Mouse (Mus musculus) hindbrain, postnatal 0 days (tissue): ENCODE results near the gene Arhgef11. TPM values are rescaled to one million over a fixed set of nuclear protein-coding genes. Genes with fewer than 3 reads are reported as not detected.

Source experiments
- ATAC-seq: fragments of 200-750 bp; cut with Nextera tagmentation; 2 replicates; pipeline ENCODE4 v1.8.0; 2017; ENCODE audit warnings: mild to moderate bottlenecking, moderate TSS enrichment, moderate library complexity
- DNase-seq: peaks from one replicate; pipeline ENCODE4 v3.0.0-alpha.2; 2015; ENCODE audit warnings: low spot score
- H3K27ac ChIP-seq: fragments of 300-500 bp; sonication (generic); 2 replicates; pipeline ENCODE4 v1.5.1; 2014; ENCODE audit warnings: mild to moderate bottlenecking
- H3K27me3 ChIP-seq: fragments of 300-500 bp; sonication (generic); 2 replicates; pipeline ENCODE4 v1.6.1; 2014; ENCODE audit warnings: low read length, mixed read lengths; ENCODE audit not compliant: insufficient read depth
- H3K36me3 ChIP-seq: fragments of 300-500 bp; sonication (generic); 2 replicates; pipeline ENCODE4 v1.6.1; 2014; ENCODE audit warnings: low read length, mixed read lengths; ENCODE audit not compliant: insufficient read depth
- H3K4me1 ChIP-seq: fragments of 300-500 bp; sonication (generic); 2 replicates; pipeline ENCODE4 v1.6.1; 2014; ENCODE audit warnings: antibody characterized with exemption, low read length, mixed read lengths; ENCODE audit not compliant: insufficient read depth
- H3K4me2 ChIP-seq: fragments of 300-500 bp; sonication (generic); 2 replicates; pipeline ENCODE4 v1.6.1; 2014; ENCODE audit warnings: low read depth, mild to moderate bottlenecking, low read length, moderate library complexity, mixed read lengths
- H3K4me3 ChIP-seq: fragments of 300-500 bp; sonication (generic); 2 replicates; pipeline ENCODE4 v1.5.1; 2014; ENCODE audit warnings: low read length
- H3K9ac ChIP-seq: fragments of 300-500 bp; sonication (generic); replicated peaks from 2 replicates; pipeline ENCODE4 v1.6.1; 2014; ENCODE audit warnings: mild to moderate bottlenecking, low read length, moderate library complexity, mixed read lengths
- H3K9me3 ChIP-seq: fragments of 300-500 bp; sonication (generic); 2 replicates; pipeline ENCODE4 v1.6.1; 2016; ENCODE audit warnings: low read length, mixed read lengths
- CTCF ChIP-seq: IDR thresholded peaks from 2 replicates; pipeline ENCODE4 v1.5.1; 2016; ENCODE audit warnings: antibody characterized with exemption, control low read depth, low read depth
- WGBS: fragments of 180-500 bp; shearing (Covaris S2); extraction: QIAGEN DNeasy Blood & Tissue Kit; methylation state at CpG from one replicate; pipeline ENCODE4 v1.1.7; 2014; 5-methylcytosine and 5-hydroxymethylcytosine counted together
- polyA plus RNA-seq: library from polyadenylated mRNA; unstranded; fragments of >200 nt; fragmentation: Nextera tagmentation; extraction: Ambion mirVana; gene quantifications from 2 replicates; pipeline ENCODE4 v1.2.1, GENCODE M21; 2015
- total RNA-seq: library from RNA; depleted of rRNA; stranded (reverse); fragments of >200 nt; gene quantifications from 2 replicates; pipeline ENCODE4 v1.2.3, GENCODE M21; 2014

Arhgef11 gene
- total and polyA plus RNA-seq, 2 experiments from 2014 or later = 17.4 to 75.5 TPM

- DNase-seq = peak; percentile 86
- TF ChIP-seq CTCF = peak; percentile 99
- Histone ChIP-seq H3K27me3 (no peaks in the 10 kb centered on the region), H3K4me3 (peak overlapping the region; percentile 29), H3K9me3 (no peaks in the 10 kb centered on the region), H3K9ac (peak overlapping the region; percentile 39; the same call in 1 of the 2 replicates), H3K27ac (no peak overlapping the region), H3K4me2 (peak overlapping the region; percentile 51), H3K36me3 (no peaks in the 10 kb centered on the region), H3K4me1 (no peaks in the 10 kb centered on the region)
- peak; percentile 88 for ATAC-seq
- WGBS = 4% methylated on average over 24 of the region's 24 CpGs
Measured at GRCm38 (mm10) chr3:87755964-87756363, 138.6 kb downstream of the Arhgef11 start.

GRCm38 (mm10) chr3:87756488-87756887 is 139.1 kb downstream of the Arhgef11 start:
- Histone ChIP-seq H3K9ac (peak overlapping the region; percentile 39; the same call in 1 of the 2 replicates), H3K27ac (no peak overlapping the region), H3K4me1 (no peaks in the 10 kb centered on the region), H3K36me3 (no peaks in the 10 kb centered on the region), H3K4me2 (peak overlapping the region; percentile 51), H3K9me3 (no peaks in the 10 kb centered on the region), H3K27me3 (no peaks in the 10 kb centered on the region), H3K4me3 (peak overlapping the region; percentile 29)
- WGBS = 57% methylated on average over 20 of the region's 20 CpGs
- TF ChIP-seq CTCF = no peak
- no peak for DNase-seq
- peak; percentile 28; the same call in 1 of the 2 replicates for ATAC-seq

GRCm38 (mm10) chr3:87758641-87759040 is 141.3 kb downstream of the Arhgef11 start:
- TF ChIP-seq CTCF = no peak
- Histone ChIP-seq H3K36me3 (no peaks in the 10 kb centered on the region), H3K9me3 (no peaks in the 10 kb centered on the region), H3K9ac (no peak overlapping the region), H3K27ac (no peak overlapping the region), H3K4me1 (no peaks in the 10 kb centered on the region; the same call in 1 of the 2 replicates), H3K4me3 (no peak overlapping the region), H3K27me3 (no peaks in the 10 kb centered on the region), H3K4me2 (no peak overlapping the region)
- DNase-seq = no peak
- 47% methylated on average over 4 of the region's 5 CpGs for WGBS
- ATAC-seq = no peak

- no peak overlapping the region for H3K27ac ChIP-seq
- H3K4me2 ChIP-seq = no peak overlapping the region
- no peak for TF ChIP-seq CTCF
- no peak overlapping the region for H3K9ac ChIP-seq
- H3K4me3 ChIP-seq = no peak overlapping the region
- DNase-seq = no peak
- 74% methylated on average over 20 of the region's 20 CpGs for WGBS
- H3K9me3 ChIP-seq = no peaks in the 10 kb centered on the region
- no peaks in the 10 kb centered on the region for H3K27me3 ChIP-seq
- H3K4me1 ChIP-seq = no peaks in the 10 kb centered on the region; the same call in 1 of the 2 replicates
- no peak for ATAC-seq
- no peaks in the 10 kb centered on the region for H3K36me3 ChIP-seq
Measured at GRCm38 (mm10) chr3:87761408-87762375, 144.3 kb downstream of the Arhgef11 start.

GRCm38 (mm10) chr3:87763202-87763601 is 145.8 kb downstream of the Arhgef11 start:
- H3K9ac ChIP-seq = no peak overlapping the region
- H3K9me3 ChIP-seq = no peaks in the 10 kb centered on the region
- H3K4me3 ChIP-seq = no peak overlapping the region
- H3K27ac ChIP-seq = 0 out of 2 replicates have a peak overlapping the region, but pooled peaks have one; percentile 51
- TF ChIP-seq CTCF = no peak
- H3K4me1 ChIP-seq = no peaks in the 10 kb centered on the region; the same call in 1 of the 2 replicates
- H3K27me3 ChIP-seq = no peaks in the 10 kb centered on the region
- ATAC-seq = no peak
- 75% methylated on average over 4 of the region's 4 CpGs for WGBS
- no peak overlapping the region for H3K4me2 ChIP-seq
- no peaks in the 10 kb centered on the region for H3K36me3 ChIP-seq
- no peak for DNase-seq

GRCm38 (mm10) chr3:87763683-87764289 is 146.4 kb downstream of the Arhgef11 start:
- TF ChIP-seq CTCF = no peak
- Histone ChIP-seq H3K36me3 (no peaks in the 10 kb centered on the region), H3K27ac (peak overlapping the region; percentile 51), H3K27me3 (no peaks in the 10 kb centered on the region), H3K9ac (0 out of 2 replicates have a peak overlapping the region, but pooled peaks have one; percentile 5), H3K4me1 (no peaks in the 10 kb centered on the region; the same call in 1 of the 2 replicates), H3K9me3 (no peaks in the 10 kb centered on the region), H3K4me3 (no peak overlapping the region), H3K4me2 (0 out of 2 replicates have a peak overlapping the region, but pooled peaks have one; percentile 16)
- ATAC-seq (no peak), DNase-seq (peak; percentile 56)
- 23% methylated on average over 13 of the region's 15 CpGs for WGBS
